Mouse (Mus musculus) liver, adult 2 months (tissue): ENCODE results near the gene Cry2. TPM values are rescaled to one million over a fixed set of nuclear protein-coding genes. Genes with fewer than 3 reads are reported as not detected.

Source experiments
- DNase-seq: peaks from one replicate; pipeline ENCODE4 v3.0.0-alpha.2; 2011; ENCODE audit warnings: low read depth, low spot score; ENCODE audit errors: extremely low read depth
- H3K27ac ChIP-seq: fragments of 200-500 bp; replicated peaks from 2 replicates; pipeline ENCODE4 v1.5.1; 2012; ENCODE audit warnings: low read depth, mild to moderate bottlenecking, control low read depth, inconsistent platforms, low read length; ENCODE audit not compliant: insufficient read depth
- H3K27me3 ChIP-seq: fragments of 200-500 bp; 2 replicates; pipeline ENCODE4 v1.6.1; 2012; ENCODE audit warnings: mild to moderate bottlenecking, moderate library complexity, low read length, inconsistent platforms; ENCODE audit not compliant: control insufficient read depth, insufficient read depth
- H3K36me3 ChIP-seq: fragments of 200-500 bp; 2 replicates; pipeline ENCODE4 v1.6.1; 2012; ENCODE audit warnings: low read length, inconsistent platforms; ENCODE audit not compliant: control insufficient read depth, insufficient read depth
- H3K4me1 ChIP-seq: fragments of 200-500 bp; 2 replicates; pipeline ENCODE4 v1.6.1; 2011; ENCODE audit warnings: low read length; ENCODE audit not compliant: control insufficient read depth, insufficient read depth
- H3K4me3 ChIP-seq: fragments of 200-500 bp; 2 replicates; pipeline ENCODE4 v1.5.1; 2011; ENCODE audit warnings: low read depth, mild to moderate bottlenecking, control low read depth, low read length, moderate library complexity; ENCODE audit not compliant: insufficient read depth
- H3K79me2 ChIP-seq: fragments of 200-500 bp; 2 replicates; pipeline ENCODE4 v1.6.1; 2012; ENCODE audit warnings: inconsistent platforms, mild to moderate bottlenecking, low read length, moderate library complexity; ENCODE audit not compliant: control insufficient read depth, insufficient read depth
- H3K9ac ChIP-seq: fragments of 200-500 bp; 2 replicates; pipeline ENCODE4 v1.6.1; 2012; ENCODE audit warnings: low read depth, mild to moderate bottlenecking, control low read depth, inconsistent platforms, low read length
- CTCF ChIP-seq: fragments of 200-500 bp; IDR thresholded peaks from 2 replicates; pipeline ENCODE4 v1.5.1; 2011; ENCODE audit warnings: low read depth, low read length, control low read depth
- POLR2A ChIP-seq: fragments of 200-500 bp; IDR thresholded peaks from 2 replicates; pipeline ENCODE4 v1.6.1; 2011; ENCODE audit warnings: low read length, control low read depth; ENCODE audit not compliant: insufficient read depth; ENCODE audit errors: extremely low read depth
- WGBS: fragments of 180-500 bp; shearing (Covaris S2); methylation state at CpG from one replicate; pipeline ENCODE4 v1.1.7; 2018; 5-methylcytosine and 5-hydroxymethylcytosine counted together
- polyA plus RNA-seq: library from polyadenylated mRNA; depleted of rRNA; stranded (reverse); fragments of >200 nt; gene quantifications from 2 replicates; pipeline ENCODE4 v1.2.3, GENCODE M21; 2012
- total RNA-seq: library from RNA; depleted of rRNA; stranded (reverse); fragments of >200 nt; gene quantifications from 2 replicates; pipeline ENCODE4 v1.2.3, GENCODE M21; 2014

Gene Cry2
- total and polyA plus RNA-seq, 2 experiments = 17.1 to 20.5 TPM

GRCm38 (mm10) chr2:92475711-92476110 lies 41.9 kb upstream of the Cry2 start:
- Histone ChIP-seq H3K36me3 (no peaks in the 10 kb centered on the region), H3K4me1 (no peaks in the 10 kb centered on the region)
- 72% methylated on average over 2 of the region's 2 CpGs for WGBS

GRCm38 (mm10) chr2:92474920-92475319 lies 41.1 kb upstream of the Cry2 start:
- no peak overlapping the region for H3K4me3 ChIP-seq
- H3K79me2 ChIP-seq = no peaks in the 10 kb centered on the region
- H3K4me1 ChIP-seq = no peaks in the 10 kb centered on the region
- no peak for DNase-seq
- no peaks in the 10 kb centered on the region for H3K36me3 ChIP-seq
- 82% methylated on average over 3 of the region's 3 CpGs for WGBS
- no peaks in the 10 kb centered on the region for H3K27me3 ChIP-seq
- H3K27ac ChIP-seq = no peak overlapping the region
- no peak overlapping the region for H3K9ac ChIP-seq
- TF ChIP-seq CTCF = no peak
- no peak for TF ChIP-seq POLR2A

More at GRCm38 (mm10) chr2:92475711-92476110, 41.9 kb upstream of the Cry2 start:
- TF ChIP-seq CTCF (no peak), POLR2A (no peak)
- H3K9ac ChIP-seq = no peak overlapping the region
- no peak for DNase-seq
- no peaks in the 10 kb centered on the region for H3K79me2 ChIP-seq
- H3K27me3 ChIP-seq = no peaks in the 10 kb centered on the region
- H3K4me3 ChIP-seq = no peak overlapping the region
- H3K27ac ChIP-seq = no peak overlapping the region

- H3K27ac ChIP-seq = no peak overlapping the region
- no peak overlapping the region for H3K4me3 ChIP-seq
- H3K9ac ChIP-seq = no peak overlapping the region
- no peak for TF ChIP-seq POLR2A
- no peak for TF ChIP-seq CTCF
- no peaks in the 10 kb centered on the region for H3K27me3 ChIP-seq
- H3K4me1 ChIP-seq = no peaks in the 10 kb centered on the region
- no peaks in the 10 kb centered on the region for H3K36me3 ChIP-seq
- WGBS = 79% methylated on average over 12 of the region's 12 CpGs
- H3K79me2 ChIP-seq = no peaks in the 10 kb centered on the region
- no peak for DNase-seq
Observed at GRCm38 (mm10) chr2:92471886-92472670, 38.2 kb upstream of the Cry2 start.

GRCm38 (mm10) chr2:92464690-92465089 lies 30.8 kb upstream of the Cry2 start:
- Histone ChIP-seq H3K4me3 (no peak overlapping the region), H3K4me1 (peaks cover 2% of the 10 kb centered on the region; the same call in 1 of the 2 replicates), H3K36me3 (no peaks in the 10 kb centered on the region), H3K9ac (no peak overlapping the region), H3K27me3 (no peaks in the 10 kb centered on the region), H3K79me2 (no peaks in the 10 kb centered on the region), H3K27ac (no peak overlapping the region)
- no peak for DNase-seq
- no peak for TF ChIP-seq CTCF
- TF ChIP-seq POLR2A = no peak
- 86% methylated on average over 3 of the region's 3 CpGs for WGBS

GRCm38 (mm10) chr2:92461215-92461614 lies 27.4 kb upstream of the Cry2 start:
- TF ChIP-seq CTCF (no peak), POLR2A (no peak)
- Histone ChIP-seq H3K4me3 (no peak overlapping the region), H3K9ac (no peak overlapping the region), H3K79me2 (peaks cover 18% of the 10 kb centered on the region), H3K4me1 (peaks cover 25% of the 10 kb centered on the region), H3K27ac (no peak overlapping the region), H3K27me3 (no peaks in the 10 kb centered on the region), H3K36me3 (no peaks in the 10 kb centered on the region)
- WGBS = 90% methylated on average over 1 of the region's 1 CpGs
- DNase-seq = no peak

- TF ChIP-seq CTCF (no peak), POLR2A (peak; percentile 18; the same call in 1 of the 2 replicates)
- no peaks in the 10 kb centered on the region for H3K36me3 ChIP-seq
- 4% methylated on average over 34 of the region's 34 CpGs for WGBS
- H3K79me2 ChIP-seq = peaks cover 18% of the 10 kb centered on the region
- peak; percentile 25 for DNase-seq
- H3K4me1 ChIP-seq = peaks cover 28% of the 10 kb centered on the region
- H3K9ac ChIP-seq = peak within 1 kb of the TSS; percentile 87
- H3K4me3 ChIP-seq = peak within 1 kb of the TSS; percentile 82
- no peaks in the 10 kb centered on the region for H3K27me3 ChIP-seq
- H3K27ac ChIP-seq = peak within 1 kb of the TSS; percentile 74
Observed at GRCm38 (mm10) chr2:92459921-92460707, 26.3 kb upstream of the Cry2 start, which contains the start of gene Slc35c1. TSS of gene Slc35c1 (minus strand) at chr2:92460538.
